Mouse (Mus musculus): ENCODE results near the gene Eng. TPM values are rescaled to one million over a fixed set of nuclear protein-coding genes. Genes with fewer than 3 reads are reported as not detected.

Gene Eng
- polyA plus RNA-seq, 1 experiment = 1.6 TPM

DNA sequence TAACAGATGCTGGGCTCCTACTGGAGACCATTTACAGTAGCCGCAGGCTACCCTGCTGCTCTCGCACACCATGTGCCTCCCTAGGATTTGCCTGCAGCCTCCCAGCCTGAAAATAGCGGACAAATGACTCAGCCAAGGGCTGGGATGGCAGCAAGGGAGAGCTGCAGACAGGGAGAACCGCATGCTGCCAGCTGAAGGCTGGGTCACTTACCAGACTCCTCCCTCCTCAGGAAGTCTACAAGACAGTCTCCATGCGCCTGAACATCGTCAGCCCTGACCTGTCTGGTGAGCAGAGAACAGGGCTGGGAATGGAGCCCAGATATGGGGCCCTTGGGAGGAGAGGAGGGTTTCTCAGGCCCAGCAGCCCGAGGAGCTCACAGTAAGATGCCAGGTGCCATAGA, 33.7 kb downstream of the Eng start:
- H3ac ChIP-seq (ENCODE audit: control insufficient read depth, insufficient read length) = no peak overlapping the region
- H3K4me2 ChIP-seq (ENCODE audit: low read depth) = peak overlapping the region; percentile 75
- no peaks in the 10 kb centered on the region for H3K36me3 ChIP-seq (ENCODE audit: control insufficient read depth, insufficient read depth)
- H3K4me3 ChIP-seq = no peak overlapping the region
- peak; percentile 15 for TF ChIP-seq POLR2AphosphoS2 (IDR thresholded peaks at IDR 0.05; ENCODE audit: insufficient read length, low read depth)
- no peak for TF ChIP-seq USF1 (IDR thresholded peaks at IDR 0.05; ENCODE audit: low read depth)
- peak; percentile 74 for TF ChIP-seq POLR2A (IDR thresholded peaks at IDR 0.05; ENCODE audit: insufficient read length, low read depth)
- peak in 2 of 3 experiments; percentile 38 to 66 for TF ChIP-seq MYOG (IDR thresholded peaks at IDR 0.05; ENCODE audit: control insufficient read depth in 1 of 3, insufficient read depth in 1 of 3, insufficient read length in 2 of 3, low read depth in 2 of 3)
- TF ChIP-seq TCF3 (IDR thresholded peaks at IDR 0.05; ENCODE audit: insufficient read length, low read depth) = no peak
- TF ChIP-seq CEBPB (IDR thresholded peaks at IDR 0.05; ENCODE audit: insufficient read depth, poor library complexity, severe bottlenecking) = no peak
- TF ChIP-seq REST (IDR thresholded peaks at IDR 0.05; ENCODE audit: insufficient read depth, insufficient read length) = no peak
- peak in 2 of 3 experiments; percentile 41 to 70 for TF ChIP-seq MYOD1 (IDR thresholded peaks at IDR 0.05; ENCODE audit: control insufficient read depth in 1 of 3, insufficient read length in 2 of 3, low read depth in 2 of 3)
- TF ChIP-seq TCF12 (IDR thresholded peaks at IDR 0.05; ENCODE audit: insufficient read depth, poor library complexity, severe bottlenecking) = no peak
- TF ChIP-seq E2F4 (IDR thresholded peaks at IDR 0.05; ENCODE audit: insufficient read depth) = no peak
- TF ChIP-seq SRF (IDR thresholded peaks at IDR 0.05; ENCODE audit: control insufficient read depth, insufficient read length, low read depth) = no peak
- TF ChIP-seq MAX (IDR thresholded peaks at IDR 0.05; ENCODE audit: low read depth) = no peak
- H3K79me2 ChIP-seq (ENCODE audit: control insufficient read depth, insufficient read depth) = no peaks in the 10 kb centered on the region
- H3K27me3 ChIP-seq (ENCODE audit: control insufficient read depth, insufficient read depth, insufficient read length) = no peaks in the 10 kb centered on the region

DNA sequence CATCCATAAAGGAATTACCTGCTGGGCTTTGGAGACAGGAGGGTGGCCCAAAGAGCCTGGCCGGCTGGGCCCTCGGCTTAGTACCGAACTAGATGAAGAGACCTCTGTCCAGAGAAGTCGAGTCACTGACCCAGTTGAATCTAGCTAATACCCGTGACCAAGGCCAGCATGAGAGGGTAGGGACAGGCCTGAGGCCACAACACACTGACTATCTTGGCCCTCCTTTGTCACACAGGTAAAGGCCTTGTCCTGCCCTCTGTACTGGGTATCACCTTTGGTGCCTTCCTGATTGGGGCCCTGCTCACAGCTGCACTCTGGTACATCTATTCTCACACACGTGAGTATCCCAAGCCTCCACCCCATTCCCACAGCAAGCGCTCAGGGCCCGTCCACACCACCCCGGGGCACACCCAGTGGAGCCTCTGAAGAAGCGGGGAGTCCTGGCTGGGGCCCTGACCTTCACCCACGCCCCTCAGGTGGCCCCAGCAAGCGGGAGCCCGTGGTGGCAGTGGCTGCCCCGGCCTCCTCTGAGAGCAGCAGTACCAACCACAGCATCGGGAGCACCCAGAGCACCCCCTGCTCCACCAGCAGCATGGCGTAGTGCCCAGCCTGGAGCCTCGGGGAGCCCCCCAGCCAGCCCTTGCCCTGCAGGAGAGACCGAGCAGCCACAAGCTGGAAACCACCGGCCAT, 34.7 kb downstream of the Eng start:
- Histone ChIP-seq H3ac (ENCODE audit: control insufficient read depth, insufficient read length) (no peak overlapping the region), H3K79me2 (ENCODE audit: control insufficient read depth, insufficient read depth) (no peaks in the 10 kb centered on the region)

DNA sequence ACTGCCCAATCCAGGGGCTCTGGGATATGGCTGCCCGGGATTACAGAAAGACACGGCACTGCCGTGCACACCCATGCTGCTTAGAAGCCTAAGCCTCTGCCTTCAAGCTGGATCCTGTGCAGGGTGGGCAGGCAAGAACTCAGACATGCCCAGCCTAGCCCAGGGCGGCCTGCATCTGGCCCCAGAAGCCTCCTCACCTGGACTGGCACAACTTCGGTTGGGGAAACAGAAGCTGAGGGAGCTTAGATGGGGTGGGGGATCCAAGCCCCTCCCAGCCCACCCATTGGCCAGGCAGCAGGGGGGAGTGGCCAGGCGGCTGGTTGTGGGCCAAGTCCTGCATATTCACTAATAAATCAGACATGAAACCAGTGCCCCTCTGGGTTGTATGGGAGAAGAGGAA, 35.4 kb downstream of the Eng start:
- TF ChIP-seq MYOG (IDR thresholded peaks at IDR 0.05; ENCODE audit: control insufficient read depth in 1 of 3, insufficient read depth in 1 of 3, insufficient read length in 2 of 3, low read depth in 2 of 3) = peak in 1 of 3 experiments; percentile 0
- TF ChIP-seq POLR2A (IDR thresholded peaks at IDR 0.05; ENCODE audit: insufficient read length, low read depth) = no peak
- Histone ChIP-seq H3K27me3 (ENCODE audit: control insufficient read depth, insufficient read depth, insufficient read length) (no peaks in the 10 kb centered on the region), H3K4me3 (no peak overlapping the region), H3K4me2 (ENCODE audit: low read depth) (no peak overlapping the region), H3K79me2 (ENCODE audit: control insufficient read depth, insufficient read depth) (no peaks in the 10 kb centered on the region), H3ac (ENCODE audit: control insufficient read depth, insufficient read length) (no peak overlapping the region), H3K36me3 (ENCODE audit: control insufficient read depth, insufficient read depth) (peaks cover 4% of the 10 kb centered on the region)

More for the DNA sequence above, 34.7 kb downstream of the Eng start:
- Histone ChIP-seq H3K4me3 (no peak overlapping the region), H3K36me3 (ENCODE audit: control insufficient read depth, insufficient read depth) (peaks cover under 1% of the 10 kb centered on the region), H3K27me3 (ENCODE audit: control insufficient read depth, insufficient read depth, insufficient read length) (no peaks in the 10 kb centered on the region), H3K4me2 (ENCODE audit: low read depth) (peak overlapping the region; percentile 75)
- no peak for TF ChIP-seq USF1 (IDR thresholded peaks at IDR 0.05; ENCODE audit: low read depth)
- peak in 1 of 3 experiments; percentile 3 for TF ChIP-seq MYOG (IDR thresholded peaks at IDR 0.05; ENCODE audit: control insufficient read depth in 1 of 3, insufficient read depth in 1 of 3, insufficient read length in 2 of 3, low read depth in 2 of 3)
- TF ChIP-seq MAX (IDR thresholded peaks at IDR 0.05; ENCODE audit: low read depth) = no peak

DNA sequence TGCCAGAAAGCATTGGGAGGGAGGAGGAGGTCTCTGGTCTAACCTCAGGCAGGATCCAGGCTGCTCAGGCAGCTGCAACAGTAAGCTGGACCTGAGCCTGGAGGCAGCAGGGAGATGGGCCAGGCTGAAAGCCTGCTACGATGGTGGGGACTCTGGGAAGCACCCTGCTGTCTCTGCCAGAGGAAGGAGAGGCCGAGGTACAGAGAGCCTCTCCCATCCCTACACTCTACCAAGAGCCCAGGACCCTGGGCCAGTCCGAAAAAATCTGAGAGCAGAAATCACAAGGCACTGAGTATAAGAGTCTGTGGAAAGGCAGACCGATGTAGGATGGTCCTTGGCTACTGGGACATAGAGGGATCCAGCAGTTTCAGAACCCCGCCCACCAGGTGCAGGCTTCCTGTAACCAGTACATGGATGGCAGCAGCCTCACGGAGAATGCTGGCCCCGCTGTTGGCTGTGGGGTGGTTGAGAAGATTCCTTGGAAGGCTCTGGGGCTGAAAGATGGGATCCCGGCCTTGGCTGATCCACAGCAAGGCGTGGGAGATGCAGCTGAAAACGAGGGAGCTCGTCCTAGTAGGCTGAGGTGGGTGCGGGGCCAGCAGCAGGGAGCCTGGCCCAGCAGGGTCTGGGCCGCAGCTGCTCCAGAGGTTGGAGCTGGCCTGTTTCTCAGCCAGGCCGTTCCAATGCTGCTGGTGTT, 36.5 kb downstream of the Eng start:
- H3ac ChIP-seq (ENCODE audit: control insufficient read depth, insufficient read length) = no peak overlapping the region
- no peak overlapping the region for H3K4me3 ChIP-seq
- no peaks in the 10 kb centered on the region for H3K79me2 ChIP-seq (ENCODE audit: control insufficient read depth, insufficient read depth)
- H3K4me2 ChIP-seq (ENCODE audit: low read depth) = no peak overlapping the region
- no peaks in the 10 kb centered on the region for H3K27me3 ChIP-seq (ENCODE audit: control insufficient read depth, insufficient read depth, insufficient read length)
- TF ChIP-seq MYOG (IDR thresholded peaks at IDR 0.05; ENCODE audit: control insufficient read depth in 1 of 3, insufficient read depth in 1 of 3, insufficient read length in 2 of 3, low read depth in 2 of 3) (no peak), TCF12 (IDR thresholded peaks at IDR 0.05; ENCODE audit: insufficient read depth, poor library complexity, severe bottlenecking) (no peak), POLR2A (IDR thresholded peaks at IDR 0.05; ENCODE audit: insufficient read length, low read depth) (no peak), MAX (IDR thresholded peaks at IDR 0.05; ENCODE audit: low read depth) (no peak), SRF (IDR thresholded peaks at IDR 0.05; ENCODE audit: control insufficient read depth, insufficient read length, low read depth) (no peak), TCF3 (IDR thresholded peaks at IDR 0.05; ENCODE audit: insufficient read length, low read depth) (no peak), CEBPB (IDR thresholded peaks at IDR 0.05; ENCODE audit: insufficient read depth, poor library complexity, severe bottlenecking) (no peak), REST (IDR thresholded peaks at IDR 0.05; ENCODE audit: insufficient read depth, insufficient read length) (no peak), MYOD1 (IDR thresholded peaks at IDR 0.05; ENCODE audit: control insufficient read depth in 1 of 3, insufficient read length in 2 of 3, low read depth in 2 of 3) (no peak), POLR2AphosphoS2 (IDR thresholded peaks at IDR 0.05; ENCODE audit: insufficient read length, low read depth) (no peak), USF1 (IDR thresholded peaks at IDR 0.05; ENCODE audit: low read depth) (no peak), E2F4 (IDR thresholded peaks at IDR 0.05; ENCODE audit: insufficient read depth) (no peak)
- H3K36me3 ChIP-seq (ENCODE audit: control insufficient read depth, insufficient read depth) = peaks cover 4% of the 10 kb centered on the region

DNA sequence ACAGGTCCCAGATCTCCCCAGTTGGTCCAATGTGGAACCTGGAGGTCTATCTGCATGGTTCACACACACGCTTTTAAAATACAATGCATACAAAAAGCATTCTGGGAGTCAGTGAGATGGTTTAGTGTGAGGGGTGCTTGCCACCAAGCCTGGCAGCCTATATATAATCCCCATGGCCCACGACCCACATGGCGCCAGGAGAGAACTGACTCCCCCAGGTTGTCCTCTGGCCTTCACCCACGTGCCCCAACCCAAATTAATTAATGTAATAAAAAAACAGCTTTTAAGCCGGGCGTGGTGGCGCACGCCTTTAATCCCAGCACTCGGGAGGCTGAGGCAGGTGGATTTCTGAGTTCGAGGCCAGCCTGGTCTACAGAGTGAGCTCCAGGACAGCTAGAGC, 37.3 kb downstream of the Eng start:
- no peak overlapping the region for H3K4me2 ChIP-seq (ENCODE audit: low read depth)
- no peak overlapping the region for H3ac ChIP-seq (ENCODE audit: control insufficient read depth, insufficient read length)
- TF ChIP-seq CEBPB (IDR thresholded peaks at IDR 0.05; ENCODE audit: insufficient read depth, poor library complexity, severe bottlenecking) (no peak), POLR2AphosphoS2 (IDR thresholded peaks at IDR 0.05; ENCODE audit: insufficient read length, low read depth) (no peak), MYOD1 (IDR thresholded peaks at IDR 0.05; ENCODE audit: control insufficient read depth in 1 of 3, insufficient read length in 2 of 3, low read depth in 2 of 3) (no peak), USF1 (IDR thresholded peaks at IDR 0.05; ENCODE audit: low read depth) (no peak), SRF (IDR thresholded peaks at IDR 0.05; ENCODE audit: control insufficient read depth, insufficient read length, low read depth) (no peak), REST (IDR thresholded peaks at IDR 0.05; ENCODE audit: insufficient read depth, insufficient read length) (no peak)
- H3K36me3 ChIP-seq (ENCODE audit: control insufficient read depth, insufficient read depth) = peaks cover 4% of the 10 kb centered on the region
- H3K79me2 ChIP-seq (ENCODE audit: control insufficient read depth, insufficient read depth) = no peaks in the 10 kb centered on the region
- no peak overlapping the region for H3K4me3 ChIP-seq
- H3K27me3 ChIP-seq (ENCODE audit: control insufficient read depth, insufficient read depth, insufficient read length) = no peaks in the 10 kb centered on the region
